Mouse (Mus musculus) gastrocnemius, adult 2 months (tissue): ENCODE measurements around the gene Scfd2. TPM values are rescaled to one million over a fixed set of nuclear protein-coding genes. Genes with fewer than 3 reads are reported as not detected.
A peak's percentile ranks its signal among the peaks of the same experiment; 100 is the strongest.

Experiments used
- DNase-seq: peaks from one replicate; pipeline ENCODE4 v3.0.0; 2022
- H3K27ac ChIP-seq: fragments of 200-600 bp; 2 replicates; pipeline ENCODE4 v1.8.1; 2022; ENCODE audit warnings: mild to moderate bottlenecking
- H3K4me3 ChIP-seq: fragments of 200-600 bp; 2 replicates; pipeline ENCODE4 v1.8.1; 2022; ENCODE audit warnings: mild to moderate bottlenecking, moderate library complexity
- CTCF ChIP-seq: fragments of 200-600 bp; IDR thresholded peaks from 2 replicates; pipeline ENCODE4 v1.8.1; 2022; ENCODE audit warnings: antibody characterized with exemption, mild to moderate bottlenecking, moderate library complexity
- intact Hi-C: fragments of 180-260 bp; cut with DNase I; formaldehyde crosslinking; loops from one replicate; pipeline ENCODE4 v1.15.1; 2025
- total RNA-seq, 2 experiments: library from RNA; stranded (reverse); gene quantifications; 2 replicates each; pipeline ENCODE4 v1.2.3; 2021

Scfd2 gene
- total RNA-seq, 2 experiments from 2014 or later = 10.3 to 11.7 TPM

DNA sequence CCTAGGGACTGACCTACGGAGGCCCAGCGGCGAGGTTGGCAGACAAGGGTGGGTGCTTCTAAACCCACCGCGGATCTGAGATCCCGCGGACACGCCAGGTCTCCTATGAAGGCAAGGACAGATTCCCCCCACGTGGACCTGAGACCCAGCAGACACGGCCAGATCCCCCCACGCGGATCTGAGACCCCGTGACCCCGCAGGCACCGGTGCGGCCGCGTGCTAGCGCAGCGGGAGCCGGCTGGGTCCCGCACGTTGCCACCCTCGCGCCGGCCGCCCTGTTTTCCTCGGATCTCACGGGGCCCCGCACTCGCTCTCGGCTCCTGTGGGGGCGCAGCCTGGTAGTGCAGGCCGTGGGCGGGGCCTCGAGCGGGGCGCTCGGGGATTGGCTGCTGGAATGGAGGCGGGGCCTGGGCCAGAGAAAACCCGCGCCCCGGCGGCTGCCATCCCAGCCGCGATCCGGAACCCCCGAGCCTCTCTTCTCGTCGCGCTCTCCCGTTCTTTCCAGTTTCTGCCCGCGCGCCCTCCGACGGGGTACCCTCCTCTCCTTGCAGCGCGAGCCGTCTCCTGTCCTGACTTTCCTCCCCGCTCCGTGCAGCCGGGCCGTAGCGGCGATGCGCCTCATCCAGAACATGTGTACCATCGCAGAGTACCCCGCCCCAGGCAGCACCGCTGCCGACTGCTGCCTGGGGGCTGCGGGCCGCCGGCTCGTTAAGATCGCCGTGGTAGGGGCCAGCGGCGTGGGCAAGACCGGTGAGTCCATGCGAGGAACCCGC is 336.5 kb downstream of the Scfd2 start, which contains the start of gene Rasl11b:
Rasl11b (plus strand) TSS at position 446 of the 773 bp plus-strand sequence.
- peak; percentile 55 for TF ChIP-seq CTCF

DNA sequence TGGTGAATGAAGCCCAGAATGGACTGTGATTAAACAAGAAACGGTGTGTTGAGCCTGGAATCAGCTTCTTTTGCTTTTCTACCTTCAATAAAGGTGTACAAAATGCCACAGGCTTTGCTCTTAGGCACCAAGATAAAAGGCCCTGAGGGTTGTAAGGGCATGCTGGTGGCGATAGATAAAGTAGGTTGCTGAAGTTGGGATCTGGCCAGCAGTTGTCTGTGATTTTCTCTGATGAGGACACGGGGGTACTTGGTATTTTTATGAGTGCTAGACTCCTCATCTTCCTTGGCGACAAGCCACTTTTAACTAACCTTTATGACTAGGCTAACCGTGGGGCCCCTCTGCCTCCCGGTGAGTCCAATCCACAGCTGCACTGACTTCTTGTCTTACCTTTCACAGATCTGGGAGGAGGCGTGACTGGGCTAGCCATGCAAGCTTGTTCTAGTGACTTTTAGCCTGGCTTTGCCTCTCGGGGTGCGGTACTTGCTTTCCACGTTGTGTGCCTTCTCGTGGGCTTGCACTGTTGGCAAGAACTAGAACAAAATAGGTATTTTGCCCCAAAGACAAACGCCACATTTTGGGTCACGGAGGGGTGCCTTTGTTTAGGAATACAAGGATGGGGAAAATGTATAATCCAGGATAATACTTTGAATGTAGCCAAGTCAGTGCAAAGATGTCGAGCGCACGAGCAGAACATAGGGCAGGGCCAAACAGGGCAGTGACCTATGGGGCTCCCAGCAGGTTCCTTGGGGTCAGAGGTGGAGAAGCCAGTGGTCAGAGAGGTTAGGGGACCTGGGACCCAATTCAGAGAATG is 337.3 kb downstream of the Scfd2 start:
- Histone ChIP-seq H3K27ac (peak overlapping the region; percentile 82), H3K4me3 (peak overlapping the region; percentile 93)
- intact Hi-C loops = loop anchor here (5.0 kb wide), 1 partner anchor 47 kb away; no protein-coding TSS in a partner anchor
- DNase-seq = no peak
- TF ChIP-seq CTCF = no peak

More for the DNA sequence above, 336.5 kb downstream of the Scfd2 start, which contains the start of gene Rasl11b:
- intact Hi-C loops = loop anchor here (5.0 kb wide), 4 partner anchors 48 to 128 kb away; partner anchors contain the start of gene Usp46
- peak within 1 kb of the TSS; percentile 93 for H3K4me3 ChIP-seq
- peak; percentile 97 for DNase-seq
- H3K27ac ChIP-seq = peak within 1 kb of the TSS; percentile 82

DNA sequence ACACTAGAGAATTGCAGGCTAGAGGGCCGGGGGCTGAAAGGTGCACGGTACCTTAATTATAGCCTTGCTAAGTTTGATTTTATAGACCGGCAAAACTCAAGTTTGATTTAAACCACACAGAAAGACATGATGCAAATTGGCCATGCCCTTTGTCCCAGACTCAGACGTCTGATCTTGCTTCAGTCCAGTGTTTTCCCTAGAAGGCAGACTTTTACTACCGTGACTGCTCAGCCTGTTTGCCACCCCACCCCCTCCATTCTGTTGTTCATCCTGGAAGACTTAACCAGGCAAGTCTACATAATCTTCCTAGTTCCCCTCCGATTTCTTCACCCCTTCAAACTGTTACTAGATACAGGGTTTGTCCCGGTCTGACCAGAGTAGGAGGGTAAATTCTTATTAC is 337.9 kb downstream of the Scfd2 start:
- Histone ChIP-seq H3K4me3 (no peak overlapping the region), H3K27ac (no peak overlapping the region)
- TF ChIP-seq CTCF = no peak
- no peak for DNase-seq
- intact Hi-C loops = loop anchor here (5.0 kb wide), 1 partner anchor 46 kb away; no protein-coding TSS in a partner anchor

DNA sequence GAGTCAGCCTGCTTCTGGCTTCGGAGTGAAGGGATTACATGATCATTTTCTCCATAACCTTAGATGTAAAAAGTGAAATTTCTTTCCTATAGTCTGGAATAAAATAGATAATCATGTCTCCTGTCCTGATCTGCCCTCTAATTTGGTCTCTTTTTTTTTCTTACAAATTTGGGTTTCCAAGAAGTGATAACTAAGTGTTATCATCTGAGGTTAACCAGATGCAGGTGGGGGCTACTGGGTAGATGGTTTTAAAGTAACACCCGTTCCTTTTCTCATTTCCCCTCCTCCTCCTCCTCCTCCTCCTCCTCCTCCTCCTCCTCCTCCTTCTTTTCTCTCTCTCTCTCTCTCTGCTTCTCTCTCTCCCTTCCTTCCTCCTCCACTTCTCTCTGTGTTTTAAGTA is 338.6 kb downstream of the Scfd2 start:
- DNase-seq = no peak
- intact Hi-C loops = loop anchor here (5.0 kb wide), 1 partner anchor 46 kb away; no protein-coding TSS in a partner anchor
- no peak overlapping the region for H3K27ac ChIP-seq
- no peak overlapping the region for H3K4me3 ChIP-seq
- TF ChIP-seq CTCF = no peak

DNA sequence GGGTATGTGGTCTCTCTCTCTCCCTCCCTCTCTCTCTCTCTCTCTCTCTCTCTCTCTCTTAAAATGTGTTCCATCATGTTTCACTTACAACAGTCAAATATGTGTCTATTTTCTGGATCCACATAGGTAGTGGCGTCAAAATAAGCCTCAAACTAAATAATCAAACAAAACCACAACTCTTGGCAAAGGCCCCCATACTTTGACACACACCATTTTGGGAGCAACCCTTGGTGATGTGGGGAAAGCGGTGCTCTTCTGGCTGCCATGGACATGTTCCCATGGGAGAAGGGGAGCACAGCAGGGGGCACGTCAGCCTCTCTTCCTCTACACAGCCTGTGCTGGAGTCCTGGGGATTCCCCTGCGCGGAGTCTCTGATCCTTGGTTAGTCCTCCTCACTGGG is 340.6 kb downstream of the Scfd2 start:
- Histone ChIP-seq H3K27ac (no peak overlapping the region), H3K4me3 (no peak overlapping the region)
- no peak for TF ChIP-seq CTCF
- intact Hi-C loops = loop anchor here (5.0 kb wide), 1 partner anchor 44 kb away; no protein-coding TSS in a partner anchor
- no peak for DNase-seq

DNA sequence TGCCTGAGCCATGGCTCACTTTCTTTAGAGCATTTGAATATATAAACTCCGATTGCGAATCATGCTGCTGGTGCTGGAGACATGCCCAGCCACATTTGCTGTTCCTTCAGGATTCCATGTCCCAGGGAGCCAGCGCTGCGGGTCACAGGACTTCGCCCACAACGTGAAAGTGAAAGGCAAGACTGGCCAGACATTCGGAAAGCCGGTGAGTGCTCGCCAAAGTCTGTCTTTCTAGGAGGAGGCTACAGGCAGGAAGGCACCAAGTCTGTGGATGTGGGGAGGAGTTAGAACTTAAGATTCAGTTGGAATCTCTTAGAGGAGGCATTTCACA is 341.4 kb downstream of the Scfd2 start:
- peak; percentile 66 for DNase-seq
- H3K4me3 ChIP-seq = peak overlapping the region; percentile 63
- no peak for TF ChIP-seq CTCF
- H3K27ac ChIP-seq = peak overlapping the region; percentile 66
- intact Hi-C loops = loop anchor here (5.0 kb wide), 1 partner anchor 43 kb away; no protein-coding TSS in a partner anchor

DNA sequence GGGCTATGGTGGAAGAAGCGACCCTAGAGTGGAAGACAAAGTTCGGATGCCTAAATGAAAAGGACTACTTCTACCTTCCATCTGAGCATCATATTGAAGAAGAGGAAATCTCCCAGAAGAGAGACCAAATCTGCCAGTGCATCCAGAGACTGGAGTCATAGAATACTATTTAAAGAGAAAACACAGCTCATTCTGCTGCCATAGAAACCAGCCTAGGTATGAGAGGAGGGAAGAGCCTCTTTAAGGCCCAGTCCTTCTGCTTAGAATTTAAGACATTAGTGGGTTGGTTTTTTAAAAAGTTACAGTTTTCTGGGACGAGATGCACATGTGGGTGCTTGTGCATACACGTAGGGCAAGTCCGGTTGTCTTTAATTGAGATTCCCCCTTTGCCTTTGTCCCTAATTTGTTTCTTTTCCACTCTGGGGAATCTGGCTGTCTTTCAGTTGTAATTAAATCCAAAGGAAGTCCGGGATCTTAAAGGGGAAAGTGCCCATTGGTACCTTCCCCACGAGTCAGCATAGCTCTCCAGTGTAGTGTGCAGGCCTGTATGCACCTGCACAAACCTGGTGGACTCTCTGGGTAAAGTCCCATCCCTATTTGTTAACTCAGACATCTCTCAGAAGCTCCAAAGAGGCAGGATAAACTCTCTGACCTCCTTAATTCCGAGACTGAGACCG is 341.9 kb downstream of the Scfd2 start:
- no peak for TF ChIP-seq CTCF
- H3K27ac ChIP-seq = peak overlapping the region; percentile 66
- intact Hi-C loops = loop anchor here (5.0 kb wide), 1 partner anchor 42 kb away; no protein-coding TSS in a partner anchor
- DNase-seq = no peak
- H3K4me3 ChIP-seq = peak overlapping the region; percentile 63

DNA sequence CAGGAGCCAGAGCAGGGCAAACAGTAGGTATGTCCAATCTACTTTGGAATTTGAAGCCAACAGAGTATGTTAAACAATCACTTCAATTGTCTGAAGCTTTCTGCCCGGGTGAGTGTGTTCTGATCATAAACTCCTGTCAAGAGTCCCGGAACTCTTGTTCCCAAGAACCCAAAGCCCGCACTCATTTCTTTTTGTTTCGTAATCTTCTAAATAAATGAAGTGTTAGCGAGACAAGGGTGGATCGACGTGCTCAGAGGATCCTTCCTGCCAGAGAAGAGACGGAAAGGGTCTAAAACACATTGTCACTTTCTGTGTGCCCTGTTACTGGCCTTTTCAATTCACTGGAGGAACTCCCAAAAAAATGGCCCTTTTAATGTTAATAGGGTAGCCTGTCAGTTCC is 342.7 kb downstream of the Scfd2 start:
- intact Hi-C loops = no loop called here
- TF ChIP-seq CTCF = no peak
- no peak overlapping the region for H3K4me3 ChIP-seq
- H3K27ac ChIP-seq = no peak overlapping the region
- DNase-seq = no peak

DNA sequence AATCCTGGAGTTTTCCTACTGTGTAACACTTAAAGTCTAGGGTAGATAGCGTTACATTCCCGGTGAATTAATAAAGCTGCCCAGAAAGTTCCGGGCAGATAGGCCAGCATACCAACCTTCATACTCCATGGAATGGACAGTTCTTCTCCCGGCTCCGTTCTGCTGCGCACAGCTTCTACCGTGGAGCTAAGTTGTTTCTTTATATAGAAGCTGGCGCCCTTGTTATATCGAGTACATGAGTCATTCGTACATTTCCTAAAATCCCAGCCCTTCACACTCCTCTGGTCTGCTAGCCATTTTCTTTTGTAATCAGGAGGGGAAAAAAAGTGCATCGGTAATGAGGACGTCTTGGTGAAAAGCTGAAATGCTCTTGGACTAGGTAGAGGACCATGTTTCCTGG is 343.5 kb downstream of the Scfd2 start:
- Histone ChIP-seq H3K27ac (no peak overlapping the region), H3K4me3 (no peak overlapping the region)
- intact Hi-C loops = no loop called here
- TF ChIP-seq CTCF = no peak
- DNase-seq = no peak

DNA sequence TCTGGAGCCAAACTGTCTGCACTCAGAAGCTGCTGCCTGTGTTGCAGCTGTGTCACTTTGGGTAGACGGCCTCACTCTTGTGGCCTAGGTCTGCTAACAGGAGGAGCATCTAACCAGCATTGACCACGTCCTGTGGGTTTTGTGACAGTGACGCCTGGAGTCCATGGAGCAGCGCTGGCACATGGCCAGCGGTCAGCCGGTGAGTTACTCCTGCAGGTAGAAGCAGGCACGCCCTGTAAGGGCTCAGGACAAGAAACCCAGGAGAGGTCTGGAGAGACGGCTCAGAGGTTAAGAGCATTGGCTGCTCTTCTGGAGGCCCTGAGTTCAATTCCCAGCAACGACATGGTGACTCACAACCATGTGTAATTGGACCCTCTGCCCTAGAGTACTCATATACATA is 347.0 kb downstream of the Scfd2 start:
- H3K4me3 ChIP-seq = no peak overlapping the region
- no peak for TF ChIP-seq CTCF
- H3K27ac ChIP-seq = no peak overlapping the region
- intact Hi-C loops = no loop called here
- DNase-seq = no peak

DNA sequence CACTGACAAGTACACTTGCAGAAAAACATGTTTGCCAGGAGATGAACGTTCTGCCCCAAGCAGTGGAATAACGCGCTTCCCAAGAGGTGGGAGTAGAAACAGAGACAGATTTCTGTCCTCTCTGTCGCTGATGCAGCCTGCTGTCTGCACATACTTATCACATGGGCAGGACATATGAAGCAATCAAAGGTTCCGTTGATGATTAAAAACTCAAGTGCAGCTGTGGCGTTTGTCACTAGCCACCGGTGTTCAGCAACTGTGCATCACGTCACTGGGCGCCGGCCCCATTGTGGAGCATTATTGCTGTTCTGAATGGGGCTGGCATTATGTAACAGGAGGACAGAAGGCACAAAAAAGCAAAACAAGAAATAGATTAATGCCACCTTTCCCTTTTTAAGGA is 348.4 kb downstream of the Scfd2 start:
- TF ChIP-seq CTCF = no peak
- H3K27ac ChIP-seq = no peak overlapping the region
- DNase-seq = no peak
- intact Hi-C loops = no loop called here
- no peak overlapping the region for H3K4me3 ChIP-seq

DNA sequence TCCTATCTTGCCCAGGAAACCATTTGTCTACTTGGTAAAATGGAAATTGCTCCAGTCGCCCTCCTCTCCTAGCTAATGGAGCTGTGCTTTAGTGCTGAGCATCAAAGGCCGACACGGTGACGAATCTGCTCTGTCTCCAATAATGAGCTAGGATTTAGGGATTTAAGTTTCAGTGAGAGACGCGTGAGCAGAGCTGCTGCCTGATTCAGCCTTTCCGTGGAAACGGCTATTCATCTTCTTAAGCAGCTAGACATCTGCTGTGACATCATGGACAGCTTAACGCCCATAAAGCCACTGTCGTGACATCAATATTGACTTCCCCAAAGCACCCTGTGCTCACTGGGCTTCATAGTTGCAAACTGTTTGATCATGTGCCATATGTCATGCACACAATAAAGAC is 351.3 kb downstream of the Scfd2 start:
- intact Hi-C loops = no loop called here
- no peak for TF ChIP-seq CTCF
- DNase-seq = no peak
- Histone ChIP-seq H3K27ac (no peak overlapping the region), H3K4me3 (no peak overlapping the region)
